Mouse (Mus musculus): ENCODE measurements around the gene Gins2.

- TF ChIP-seq GATA1 (IDR thresholded peaks at IDR 0.05; ENCODE audit: borderline replicate concordance, low read length) (no peak), FLI1 (IDR thresholded peaks at IDR 0.05; ENCODE audit: low read length) (no peak)
Measured at GRCm38 (mm10) chr8:120567731-120568130, 21.4 kb downstream of the Gins2 start.

Measured in megakaryocyte, embryonic 14.5 days (primary cell).